Mouse (Mus musculus) embryonic fibroblast, embryonic 13.5 days (primary cell): ENCODE measurements at regions not wholly inside any gene's neighbourhood (a gene's known extent, or its start where the extent isn't known, plus 50 kb on each side); places are given as distances from the start of the nearest gene placed in this dataset.

Experiments used
- CTCF ChIP-seq: IDR thresholded peaks from 2 replicates; pipeline ENCODE4 v1.5.1; 2011; ENCODE audit warnings: mild to moderate bottlenecking, control low read depth, low read length, moderate library complexity, borderline replicate concordance; ENCODE audit not compliant: insufficient read depth
- POLR2A ChIP-seq: IDR thresholded peaks from 2 replicates; pipeline ENCODE4 v1.6.1; 2011; ENCODE audit warnings: low read depth, mild to moderate bottlenecking, control low read depth, low read length, moderate library complexity

- TF ChIP-seq CTCF (no peak), POLR2A (no peak)
Observed at GRCm38 (mm10) chr3:70557821-70558220, 550.4 kb downstream of the Otol1 start.
